Mouse (Mus musculus) CD4-positive naive resting alpha-beta T cell, adult 76 days (primary cell): ENCODE measurements around the gene Adat2. TPM values are rescaled to one million over a fixed set of nuclear protein-coding genes. Genes with fewer than 3 reads are reported as not detected.

ENCODE experiments used
- total RNA-seq: library from RNA; stranded (reverse); gene quantifications from one replicate; pipeline ENCODE4 v1.2.4, GENCODE M21; 2023

Adat2 gene
- 9.1 TPM for total RNA-seq

GRCm38 (mm10) chr10:13552646-13553497 lies at the start of gene Adat2, which contains the start of gene Pex3:
Gene Adat2 (plus strand): TSS chr10:13552894.
Gene Pex3 (minus strand): TSS chr10:13553142.

Other genes starting within 250 kb of the Adat2 start
- 15.3 TPM for gene Phactr2, start 78.5 kb upstream of the Adat2 start, total RNA-seq
- gene Fuca2, start 53.4 kb upstream of the Adat2 start, total RNA-seq, result 22.2 TPM
- gene Pex3, start 248 bp downstream of the Adat2 start, total RNA-seq, result 25.7 TPM